ENCODE assay signal across 25 mouse cellular contexts in genomic region chr9:96501217-96501616, GRCm38 (mm10). TPM values are rescaled to one million over a fixed set of nuclear protein-coding genes. Genes with fewer than 3 reads are reported as not detected.
DNase-seq lines count a peak whose midpoint lies in the region; ATAC-seq and TF ChIP-seq lines count a peak whose summit lies in the region.
"Had no signal": no experiment of that assay in that cellular context is flagged by ENCODE, and none has a peak within 500 bp of the region (broad histone marks: within the 10 kb centered on the region; RNA-seq: fewer than 3 reads in every experiment).

No protein-coding gene starts in this region.

- 29% methylated on average over 7 of the region's 7 CpGs for WGBS in kidney, embryonic 15.5 days
- WGBS in lung, adult 2 months: 57% methylated on average over 7 of the region's 7 CpGs
- WGBS in cerebellum, adult 2 months: 81% methylated on average over 7 of the region's 7 CpGs

- in situ Hi-C loops in CH12.LX (cut with MboI; ENCODE audit: low pct_ligation_motif_present, low pct_unique_long_range_greater_than_20kb, low sequenced_read_pairs): no loop called here

- H3K4me1 ChIP-seq in kidney, embryonic 15.5 days: peaks cover 22% of the 10 kb centered on the region
- H3K4me1 ChIP-seq in lung, adult 2 months (ENCODE audit: control insufficient read depth, insufficient read depth, low read length): no peaks in the 10 kb centered on the region
- peaks cover 0 to 5% of the 10 kb centered on the region in 2 experiments; a peak in 2 of 4 replicates for H3K4me1 ChIP-seq in CH12.LX (ENCODE audit: control insufficient read depth in 1 of 2, insufficient read depth in 2 of 2)
- H3K4me1 ChIP-seq in cerebellum, adult 2 months (ENCODE audit: control insufficient read depth, insufficient read depth, low read length): peaks cover 11% of the 10 kb centered on the region; the same call in 1 of the 2 replicates
- H3K4me1 ChIP-seq: heart, embryonic 15.5 days had no signal

- no peak overlapping the region for H3K4me2 ChIP-seq in kidney, embryonic 15.5 days
- H3K4me2 ChIP-seq in CH12.LX (ENCODE audit: insufficient read depth, low read depth, poor library complexity, severe bottlenecking): no peak overlapping the region
- H3K4me2 ChIP-seq: forebrain, embryonic 15.5 days; heart, embryonic 11.5 days; heart, embryonic 15.5 days; hindbrain, embryonic 13.5 days had no signal

- peaks cover 5% of the 10 kb centered on the region; the same call in 1 of the 2 replicates for H3K9me3 ChIP-seq in kidney, embryonic 15.5 days (replicated peaks)
- peaks cover 9% of the 10 kb centered on the region for H3K9me3 ChIP-seq in CH12.LX (replicated peaks; ENCODE audit: low read length)
- H3K9me3 ChIP-seq: forebrain, embryonic 15.5 days; heart, embryonic 15.5 days had no signal

- 0 out of 2 replicates have a peak overlapping the region, but pooled peaks have one; percentile 9 for H3K27ac ChIP-seq in kidney, embryonic 15.5 days
- no peak overlapping the region for H3K27ac ChIP-seq in CH12.LX (ENCODE audit: insufficient read depth, low read depth)
- no peak overlapping the region for H3K27ac ChIP-seq in cerebellum, adult 2 months (ENCODE audit: insufficient read depth, low read length)
- H3K27ac ChIP-seq: forebrain, embryonic 15.5 days; heart, adult 2 months; heart, embryonic 15.5 days; hindbrain, embryonic 13.5 days; hindbrain, postnatal 0 days had no signal

- no peak for TF ChIP-seq RAD21 in CH12.LX (IDR thresholded peaks at IDR 0.05; ENCODE audit: low read depth, low read length)

- H3K36me3 ChIP-seq in kidney, embryonic 15.5 days: no peaks in the 10 kb centered on the region
- H3K36me3 ChIP-seq in CH12.LX (replicated peaks in 1 of 2; ENCODE audit: control insufficient read depth in 1 of 2, insufficient read depth in 1 of 2, low read length in 1 of 2): no peaks in the 10 kb centered on the region
- H3K36me3 ChIP-seq: forebrain, embryonic 15.5 days; G1E; heart, embryonic 15.5 days; hindbrain, embryonic 13.5 days had no signal

- dilution Hi-C loops in CH12.LX (cut with MboI; ENCODE audit: extremely low pct_ligation_motif_present, extremely low pct_unique_long_range_greater_than_20kb, low sequenced_read_pairs): no loop called here

- TF ChIP-seq CTCF in lung, adult 2 months (IDR thresholded peaks at IDR 0.05; ENCODE audit: insufficient read depth, low read length): no peak
- TF ChIP-seq CTCF in CH12.LX (conservative IDR thresholded peaks at IDR 0.05 in 1 of 2, IDR thresholded peaks at IDR 0.05 in 1 of 2; ENCODE audit: low read depth in 2 of 2, low read length in 2 of 2): no peak
- no peak for TF ChIP-seq CTCF in cerebellum, adult 2 months (IDR thresholded peaks at IDR 0.05; ENCODE audit: borderline replicate concordance, insufficient read depth, low read depth, low read length)

- TF ChIP-seq EP300 in CH12.LX (IDR thresholded peaks at IDR 0.05; ENCODE audit: low read length): no peak

- no peak for ATAC-seq in kidney, embryonic 15.5 days (replicated peaks; ENCODE audit: low FRiP score)
- ATAC-seq: forebrain, embryonic 15.5 days; hindbrain, postnatal 0 days had no signal

- no peak overlapping the region for H3K9ac ChIP-seq in kidney, embryonic 15.5 days
- H3K9ac ChIP-seq in CH12.LX (ENCODE audit: insufficient read depth, low read depth): no peak overlapping the region
- H3K9ac ChIP-seq: forebrain, embryonic 15.5 days; heart, embryonic 15.5 days; hindbrain, embryonic 13.5 days had no signal

- H3K27me3 ChIP-seq in kidney, embryonic 15.5 days: no peaks in the 10 kb centered on the region
- no peaks in the 10 kb centered on the region for H3K27me3 ChIP-seq in CH12.LX (replicated peaks)
- H3K27me3 ChIP-seq in cerebellum, adult 2 months (ENCODE audit: control insufficient read depth, insufficient read depth, low read length): no peaks in the 10 kb centered on the region
- H3K27me3 ChIP-seq: forebrain, embryonic 15.5 days; heart, embryonic 15.5 days; hindbrain, embryonic 13.5 days had no signal

- no peaks in the 10 kb centered on the region for H3K79me2 ChIP-seq in CH12.LX (replicated peaks; ENCODE audit: control insufficient read depth, extremely low read depth, insufficient read depth, poor library complexity, severe bottlenecking)

- TF ChIP-seq POLR2A in lung, adult 2 months (IDR thresholded peaks at IDR 0.05; ENCODE audit: borderline replicate concordance, extremely low read depth, low read depth, low read length): no peak
- no peak for TF ChIP-seq POLR2A in CH12.LX (IDR thresholded peaks at IDR 0.05; ENCODE audit: low read depth, low read length)
- no peak for TF ChIP-seq POLR2A in cerebellum, adult 2 months (IDR thresholded peaks at IDR 0.05; ENCODE audit: borderline replicate concordance, insufficient read depth, low read length)

- no peak for DNase-seq in kidney, postnatal 10 days
- DNase-seq in lung, postnatal 36 days: peak; percentile 41
- no peak for DNase-seq in lung, adult 2 months
- no peak for DNase-seq in CH12.LX (ENCODE audit: extremely low read depth)
- DNase-seq in brain, adult 2 months (ENCODE audit: low read depth, low spot score): peak; percentile 22
- DNase-seq in cerebellum, adult 2 months: no peak
- DNase-seq: adrenal gland, postnatal 10 days; cerebellum, adult 11-12 months; cerebellum, adult 9-11 months; cerebellum, postnatal 36 days; gastrocnemius, postnatal 14 days; heart, adult 2 months; heart, postnatal 14 days had no signal

- H3K4me3 ChIP-seq in kidney, embryonic 15.5 days (replicated peaks): no peak overlapping the region
- H3K4me3 ChIP-seq in lung, adult 2 months (replicated peaks; ENCODE audit: extremely low read depth, low read depth, low read length): no peak overlapping the region
- H3K4me3 ChIP-seq in CH12.LX (replicated peaks in 1 of 3; ENCODE audit: low read depth in 2 of 3, low read length in 2 of 3, poor library complexity in 1 of 3): no peak overlapping the region
- no peak overlapping the region for H3K4me3 ChIP-seq in cerebellum, adult 2 months (replicated peaks; ENCODE audit: insufficient read depth, low read depth, low read length)
- H3K4me3 ChIP-seq: forebrain, embryonic 15.5 days; heart, adult 2 months; heart, embryonic 15.5 days; hindbrain, embryonic 13.5 days had no signal

TF ChIP-seq in CH12.LX, 34 proteins besides CTCF, POLR2A, EP300 and RAD21:
- TF ChIP-seq JUND (conservative IDR thresholded peaks at IDR 0.05; ENCODE audit: low read depth, low read length) (no peak), ZKSCAN1 (IDR thresholded peaks at IDR 0.05; ENCODE audit: borderline replicate concordance, low read depth, low read length) (no peak), MAFK (IDR thresholded peaks at IDR 0.05; ENCODE audit: insufficient replicate concordance, low read length) (peak; percentile 76)

RNA-seq across cellular contexts. Expression of gene Rnf7, which starts 22.7 kb away (rescaled TPM):
- polyA plus RNA-seq in kidney, embryonic 15.5 days (2015; fragmentation: Nextera tagmentation; extraction: Ambion mirVana): 208 and 216 TPM in 2 replicates
- 183 and 200 TPM in 2 replicates for polyA plus RNA-seq in lung, adult 2 months (2012; rRNA removed)
- total RNA-seq in CH12.LX (2012; rRNA removed) (131 and 141 TPM in 2 replicates), CH12.LX (2014; rRNA removed) (277 and 286 TPM in 2 replicates)
- 122 and 135 TPM in 2 replicates for polyA plus RNA-seq in CH12.LX (2012; ENCODE audit: insufficient read length, low read depth)
- polyA plus RNA-seq in cerebellum, adult 2 months (2012; rRNA removed): 326 and 346 TPM in 2 replicates

RNA-seq across cellular contexts. Expression of gene Gm28729, which starts 23.8 kb away (rescaled TPM):
- polyA plus RNA-seq in kidney, embryonic 15.5 days (2015; fragmentation: Nextera tagmentation; extraction: Ambion mirVana): not detected in 2 replicates
- 2.2 and 2.8 TPM in 2 replicates for polyA plus RNA-seq in lung, adult 2 months (2012; rRNA removed)
- total RNA-seq in CH12.LX (2012; rRNA removed): not detected in 2 replicates
- total RNA-seq in CH12.LX (2014; rRNA removed): not detected in 2 replicates
- not detected in 2 replicates for polyA plus RNA-seq in CH12.LX (2012; ENCODE audit: insufficient read length, low read depth)
- polyA plus RNA-seq in cerebellum, adult 2 months (2012; rRNA removed): 0.21 and 0.35 TPM in 2 replicates
- total RNA-seq: adrenal gland, postnatal 4 days; gastrocnemius, adult 18-20 months; heart, adult 2 months; heart, postnatal 14 days; hematopoietic stem cell, adult 5-6 weeks had no signal
- polyA plus RNA-seq: embryonic facial prominence, embryonic 11.5 days; forebrain, embryonic 11.5 days; G1E; heart, adult 2 months; heart, embryonic 11.5 days; heart, embryonic 15.5 days had no signal

Comparison
In these comparisons a context has a peak if more than half of its experiments do, and no peak if none do; other contexts are left out.
1. DNase-seq: peak in lung, postnatal 36 days (single experiment) and brain, adult 2 months (single experiment); none in kidney, postnatal 10 days (single experiment), lung, adult 2 months (single experiment), CH12.LX (single experiment) and cerebellum, adult 2 months (0 of 2).